Comparison of ENCODE assay signal across 15 mouse cellular contexts in the genomic region with DNA sequence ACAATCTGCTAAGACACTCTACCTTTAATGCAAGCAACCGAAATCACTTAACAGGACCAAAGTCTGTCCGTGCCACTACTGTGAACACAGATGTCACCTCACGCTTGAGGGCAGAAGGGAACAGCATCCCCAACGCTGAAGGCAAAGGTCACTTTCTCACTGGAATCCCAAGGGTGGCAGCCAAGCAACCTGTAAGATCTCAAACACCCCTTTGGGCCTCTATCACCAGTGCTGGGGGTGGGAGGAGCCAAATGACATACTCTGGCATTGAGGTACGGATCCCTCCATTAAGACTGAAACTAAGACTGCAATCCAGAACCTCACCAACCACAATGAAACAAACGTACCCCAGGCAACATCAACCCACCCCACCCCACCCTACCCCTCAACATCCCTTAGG.
"Had no signal": no experiment of that assay in that cellular context is flagged by ENCODE, and none has a peak within 500 bp of the region (broad histone marks: within the 10 kb centered on the region; RNA-seq: fewer than 3 reads in every experiment).

No protein-coding gene starts in this region.

- H3K4me1 ChIP-seq: liver, embryonic 15.5 days had no signal

- ATAC-seq: midbrain, embryonic 15.5 days had no signal

- H3K36me3 ChIP-seq: liver, embryonic 15.5 days; midbrain, embryonic 15.5 days; neural tube, embryonic 13.5 days had no signal

- H3K27ac ChIP-seq: left cerebral cortex, adult 2 months; limb, embryonic 10.5 days; liver, embryonic 15.5 days; midbrain, embryonic 15.5 days; neural tube, embryonic 13.5 days had no signal

- H3K27me3 ChIP-seq: liver, embryonic 15.5 days; midbrain, embryonic 15.5 days; neural tube, embryonic 13.5 days had no signal

- DNase-seq: kidney, adult 9 months; kidney, postnatal 10 days; kidney, postnatal 4 days; lung, adult 2 months; lung, postnatal 10 days; lung, postnatal 4 days; right cerebral cortex, postnatal 25 days; thymus, postnatal 36 days had no signal

- H3K9me3 ChIP-seq: limb, embryonic 10.5 days; liver, embryonic 15.5 days; midbrain, embryonic 15.5 days; neural tube, embryonic 13.5 days had no signal

- H3K4me3 ChIP-seq: left cerebral cortex, adult 2 months; limb, embryonic 10.5 days; liver, embryonic 15.5 days; midbrain, embryonic 15.5 days; neural tube, embryonic 13.5 days had no signal

- H3K4me2 ChIP-seq: liver, embryonic 11.5 days; liver, embryonic 15.5 days; midbrain, embryonic 11.5 days; midbrain, embryonic 15.5 days; neural tube, embryonic 13.5 days had no signal

- H3K9ac ChIP-seq: liver, embryonic 15.5 days; midbrain, embryonic 15.5 days; neural tube, embryonic 13.5 days had no signal
